In genomic region chr2:30723059-30723587, GRCm38 (mm10) we compare ENCODE assay signal across 9 mouse cellular contexts.
DNase-seq lines count a peak whose midpoint lies in the region; TF ChIP-seq lines count a peak whose summit lies in the region.
"Had no signal": no experiment of that assay in that cellular context is flagged by ENCODE, and none has a peak within 500 bp of the region (broad histone marks: within the 10 kb centered on the region; RNA-seq: fewer than 3 reads in every experiment).

No protein-coding gene starts in this region.

- no peaks in the 10 kb centered on the region for H3K27me3 ChIP-seq in myocyte (ENCODE audit: control insufficient read depth, insufficient read depth, insufficient read length)
- H3K27me3 ChIP-seq: Patski had no signal

- no peak overlapping the region for H3ac ChIP-seq in myocyte (ENCODE audit: control insufficient read depth, insufficient read length)

- DNase-seq in heart, adult 18-20 months, result peak; percentile 58 to 72
- no peak for DNase-seq in heart, postnatal 36 days
- DNase-seq in NIH3T3 (ENCODE audit: low read depth), result peak; percentile 94
- peak; percentile 56 for DNase-seq in induced T-regulatory cell, adult 2 months (ENCODE audit: low read depth)
- no peak for DNase-seq in frontal cortex, adult 2 months (ENCODE audit: extremely low spot score in 1 of 2, low spot score in 1 of 2)
- no peak for DNase-seq in right cerebral cortex, postnatal 36 days (ENCODE audit: low spot score in 2 of 2)

- peaks cover 6% of the 10 kb centered on the region for H3K79me2 ChIP-seq in myocyte (ENCODE audit: control insufficient read depth, insufficient read depth)

- no peak overlapping the region for H3K4me3 ChIP-seq in embryonic fibroblast, embryonic 13.5 days (ENCODE audit: insufficient read depth, low read length)
- no peak overlapping the region for H3K4me3 ChIP-seq in myocyte

- peaks cover 32% of the 10 kb centered on the region for H3K4me1 ChIP-seq in embryonic fibroblast, embryonic 13.5 days (ENCODE audit: control insufficient read depth, insufficient read depth, low read length)

- peak; percentile 45 for TF ChIP-seq POLR2A in embryonic fibroblast, embryonic 13.5 days (IDR thresholded peaks at IDR 0.05; ENCODE audit: low read depth, low read length)
- TF ChIP-seq POLR2A in myocyte (IDR thresholded peaks at IDR 0.05; ENCODE audit: insufficient read length, low read depth), result no peak

- no peaks in the 10 kb centered on the region for H3K36me3 ChIP-seq in myocyte (ENCODE audit: control insufficient read depth, insufficient read depth)

- peak overlapping the region; percentile 100 for H3K4me2 ChIP-seq in myocyte (ENCODE audit: low read depth)

- intact Hi-C loops in heart, postnatal 36 days (cut with DNase I), result loop anchor here (2.0 to 5.0 kb wide), 2 partner anchors 20 to 34 kb away; no protein-coding TSS in a partner anchor

- peak overlapping the region; percentile 95 for H3K27ac ChIP-seq in embryonic fibroblast, embryonic 13.5 days (ENCODE audit: insufficient read depth, low read length)

- TF ChIP-seq CTCF in embryonic fibroblast, embryonic 13.5 days (IDR thresholded peaks at IDR 0.05; ENCODE audit: borderline replicate concordance, insufficient read depth, low read length), result no peak

TF ChIP-seq in myocyte, 11 proteins besides CTCF, POLR2A, EP300 and RAD21:
- TF ChIP-seq MYOD1 (IDR thresholded peaks at IDR 0.05; ENCODE audit: control insufficient read depth in 1 of 3, insufficient read length in 2 of 3, low read depth in 2 of 3) (no peak), REST (IDR thresholded peaks at IDR 0.05; ENCODE audit: insufficient read depth, insufficient read length) (no peak), TCF12 (IDR thresholded peaks at IDR 0.05; ENCODE audit: insufficient read depth, poor library complexity, severe bottlenecking) (no peak), E2F4 (IDR thresholded peaks at IDR 0.05; ENCODE audit: insufficient read depth) (no peak), SRF (IDR thresholded peaks at IDR 0.05; ENCODE audit: control insufficient read depth, insufficient read length, low read depth) (no peak), USF1 (IDR thresholded peaks at IDR 0.05; ENCODE audit: low read depth) (no peak)

Comparison
In these comparisons a context has a peak if more than half of its experiments do, and no peak if none do; other contexts are left out.
1. DNase-seq: peak in heart, adult 18-20 months (2 of 2), NIH3T3 (single experiment) and induced T-regulatory cell, adult 2 months (single experiment); none in heart, postnatal 36 days (0 of 2), frontal cortex, adult 2 months (0 of 2) and right cerebral cortex, postnatal 36 days (0 of 2).